Mouse (Mus musculus): ENCODE measurements around the gene Slc2a3.

GRCm38 (mm10) chr6:122708826-122709225, 92.6 kb downstream of the Slc2a3 start:
- TF ChIP-seq GATA1 (IDR thresholded peaks at IDR 0.05; ENCODE audit: borderline replicate concordance, low read length) (no peak), FLI1 (IDR thresholded peaks at IDR 0.05; ENCODE audit: low read length) (no peak)

Data from megakaryocyte, embryonic 14.5 days (primary cell).